Mouse (Mus musculus) thymus, adult 2 months (tissue): ENCODE data around the gene Dctn1.

Source experiments
- CTCF ChIP-seq: fragments of 200-500 bp; IDR thresholded peaks from 2 replicates; pipeline ENCODE4 v1.5.1; 2012; ENCODE audit warnings: mild to moderate bottlenecking, control low read depth, low read length, moderate library complexity, borderline replicate concordance; ENCODE audit not compliant: control insufficient read depth, poor library complexity, insufficient read depth; ENCODE audit errors: extremely low read depth
- POLR2A ChIP-seq: fragments of 200-500 bp; IDR thresholded peaks from 2 replicates; pipeline ENCODE4 v1.6.1; 2012; ENCODE audit warnings: mild to moderate bottlenecking, low read length, control low read depth, moderate library complexity; ENCODE audit not compliant: control insufficient read depth, poor library complexity, insufficient read depth; ENCODE audit errors: extremely low read depth

- TF ChIP-seq CTCF (no peak), POLR2A (no peak)
Observed at GRCm38 (mm10) chr6:83193571-83193970, 27.9 kb downstream of the Dctn1 start.
